ENCODE assay signal across 8 mouse cellular contexts in genomic region chr2:32537360-32537905, GRCm38 (mm10). TPM values are rescaled to one million over a fixed set of nuclear protein-coding genes. Genes with fewer than 3 reads are reported as not detected.
DNase-seq lines count a peak whose midpoint lies in the region; ATAC-seq and TF ChIP-seq lines count a peak whose summit lies in the region.

No protein-coding gene starts in this region.

- H3K9ac ChIP-seq in limb, embryonic 14.5 days (ENCODE audit: low read depth, low read length, severe bottlenecking): peak overlapping the region; percentile 93

- H3K27ac ChIP-seq in limb, embryonic 14.5 days (replicated peaks; ENCODE audit: low read depth, low read length): 0 out of 2 replicates have a peak overlapping the region, but pooled peaks have one; percentile 96

- peak; percentile 61 for DNase-seq in cerebellum, adult 11-12 months
- DNase-seq in cerebellum, adult 8-10 months: no peak
- DNase-seq in cerebellum, adult 9-11 months: peak; percentile 65
- DNase-seq in heart, postnatal 4 days: peak; percentile 51
- no peak for DNase-seq in limb, embryonic 14.5 days (ENCODE audit: low spot score)
- DNase-seq in natural killer cell, adult 2 months (ENCODE audit: low spot score in 2 of 2): peak; percentile 12 to 34
- DNase-seq in right cerebral cortex, adult 2 months (ENCODE audit: low spot score in 2 of 2): no peak
- no peak for DNase-seq in urinary bladder, postnatal 14 days (ENCODE audit: low spot score)

- peaks cover 48% of the 10 kb centered on the region for H3K4me1 ChIP-seq in limb, embryonic 14.5 days (ENCODE audit: control insufficient read depth, insufficient read depth, low read length)

- no peaks in the 10 kb centered on the region for H3K36me3 ChIP-seq in limb, embryonic 14.5 days (ENCODE audit: control insufficient read depth, insufficient read depth, low read length)

- H3K27me3 ChIP-seq in limb, embryonic 14.5 days (ENCODE audit: control insufficient read depth, insufficient read depth, low read length): no peaks in the 10 kb centered on the region

- ATAC-seq in limb, embryonic 14.5 days (ENCODE audit: low FRiP score, low read depth): no peak

- 8% methylated on average over 9 of the region's 9 CpGs for WGBS in limb, embryonic 14.5 days

- peak overlapping the region; percentile 90 for H3K4me2 ChIP-seq in limb, embryonic 14.5 days (replicated peaks; ENCODE audit: low read depth, low read length, severe bottlenecking)

- TF ChIP-seq POLR2A in limb, embryonic 14.5 days (IDR thresholded peaks at IDR 0.05; ENCODE audit: borderline replicate concordance, extremely low read depth, insufficient read depth, insufficient read length): no peak

- peak overlapping the region; percentile 96 for H3K4me3 ChIP-seq in limb, embryonic 14.5 days (replicated peaks; ENCODE audit: low read length)

- H3K9me3 ChIP-seq in limb, embryonic 14.5 days (ENCODE audit: control insufficient read depth, low read length): no peaks in the 10 kb centered on the region

RNA-seq across cellular contexts. Expression of gene Fam102a, which starts 2.3 kb away (rescaled TPM):
- total RNA-seq in heart, postnatal 4 days (2021): 10 to 100 TPM in 1 of 2 experiments, 1 to 10 TPM in 1; 9.9 to 11.0 TPM
- polyA plus RNA-seq in limb, embryonic 14.5 days (2012; rRNA removed): 15.3 and 22.8 TPM in 2 replicates
- polyA plus RNA-seq in limb, embryonic 14.5 days (2014; fragmentation: Nextera tagmentation; extraction: Ambion mirVana): 17.2 TPM in 2 replicates

RNA-seq across cellular contexts. Expression of gene Dpm2, which starts 33.2 kb away (rescaled TPM):
- 10 to 100 TPM; 32.5 to 34.4 TPM for total RNA-seq in heart, postnatal 4 days (2021)
- polyA plus RNA-seq in limb, embryonic 14.5 days (2012; rRNA removed): 146 and 178 TPM in 2 replicates
- 122 TPM in 2 replicates for polyA plus RNA-seq in limb, embryonic 14.5 days (2014; fragmentation: Nextera tagmentation; extraction: Ambion mirVana)

RNA-seq across cellular contexts. Expression of gene Pip5kl1, which starts 37.2 kb away (rescaled TPM):
- under 1 TPM in 1 of 2 experiments, not detected in 1; 0.26 TPM for total RNA-seq in heart, postnatal 4 days (2021)
- 1.9 and 3.1 TPM in 2 replicates for polyA plus RNA-seq in limb, embryonic 14.5 days (2012; rRNA removed)
- 0.43 and 1.3 TPM in 2 replicates for polyA plus RNA-seq in limb, embryonic 14.5 days (2014; fragmentation: Nextera tagmentation; extraction: Ambion mirVana)

RNA-seq across cellular contexts. Expression of gene 9430097D07Rik, which starts 38.1 kb away (rescaled TPM):
- total RNA-seq in heart, postnatal 4 days (2021): not detected
- 0.09 TPM in 1 of 2 replicates, not detected in the other for polyA plus RNA-seq in limb, embryonic 14.5 days (2012; rRNA removed)
- polyA plus RNA-seq in limb, embryonic 14.5 days (2014; fragmentation: Nextera tagmentation; extraction: Ambion mirVana): 0.17 TPM in 1 of 2 replicates, not detected in the other

RNA-seq across cellular contexts. Expression of gene St6galnac4, which starts 49.5 kb away (rescaled TPM):
- 10 to 100 TPM; 31.6 to 38.6 TPM for total RNA-seq in heart, postnatal 4 days (2021)
- 31.8 and 44.9 TPM in 2 replicates for polyA plus RNA-seq in limb, embryonic 14.5 days (2012; rRNA removed)
- 33.3 and 33.9 TPM in 2 replicates for polyA plus RNA-seq in limb, embryonic 14.5 days (2014; fragmentation: Nextera tagmentation; extraction: Ambion mirVana)

Comparison
In these comparisons a context has a peak if more than half of its experiments do, and no peak if none do; other contexts are left out.
1. DNase-seq: peak in cerebellum, adult 11-12 months (single experiment), cerebellum, adult 9-11 months (single experiment), heart, postnatal 4 days (single experiment) and natural killer cell, adult 2 months (2 of 2); none in cerebellum, adult 8-10 months (single experiment), limb, embryonic 14.5 days (single experiment), right cerebral cortex, adult 2 months (0 of 2) and urinary bladder, postnatal 14 days (single experiment).